Mouse (Mus musculus) cortical plate, adult 2 months (tissue): ENCODE measurements around the gene Efl1. TPM values are rescaled to one million over a fixed set of nuclear protein-coding genes. Genes with fewer than 3 reads are reported as not detected.
A peak's percentile ranks its signal among the peaks of the same experiment; 100 is the strongest.

ENCODE experiments used
- H3K27ac ChIP-seq: fragments of 200-500 bp; 2 replicates; pipeline ENCODE4 v1.5.1; 2012; ENCODE audit warnings: low read length, control low read depth, inconsistent platforms; ENCODE audit not compliant: insufficient read depth
- H3K4me1 ChIP-seq: fragments of 200-500 bp; 2 replicates; pipeline ENCODE4 v1.6.1; 2011; ENCODE audit warnings: low read length; ENCODE audit not compliant: control insufficient read depth, insufficient read depth
- H3K4me3 ChIP-seq: fragments of 200-500 bp; 2 replicates; pipeline ENCODE4 v1.5.1; 2011; ENCODE audit warnings: mild to moderate bottlenecking, low read length, control low read depth; ENCODE audit not compliant: insufficient read depth
- CTCF ChIP-seq: fragments of 200-500 bp; IDR thresholded peaks from 2 replicates; pipeline ENCODE4 v1.5.1; 2011; ENCODE audit warnings: mild to moderate bottlenecking, control low read depth, low read length; ENCODE audit not compliant: insufficient read depth; ENCODE audit errors: extremely low read depth
- POLR2A ChIP-seq: fragments of 200-500 bp; IDR thresholded peaks from 2 replicates; pipeline ENCODE4 v1.6.1; 2011; ENCODE audit warnings: mild to moderate bottlenecking, low read length, control low read depth; ENCODE audit not compliant: insufficient read depth; ENCODE audit errors: extremely low read depth
- polyA plus RNA-seq: library from polyadenylated mRNA; depleted of rRNA; stranded (reverse); fragments of >200 nt; gene quantifications from 2 replicates; pipeline ENCODE4 v1.2.3, GENCODE M21; 2012

The Efl1 gene
- polyA plus RNA-seq, 1 experiment = 7.9 TPM

DNA sequence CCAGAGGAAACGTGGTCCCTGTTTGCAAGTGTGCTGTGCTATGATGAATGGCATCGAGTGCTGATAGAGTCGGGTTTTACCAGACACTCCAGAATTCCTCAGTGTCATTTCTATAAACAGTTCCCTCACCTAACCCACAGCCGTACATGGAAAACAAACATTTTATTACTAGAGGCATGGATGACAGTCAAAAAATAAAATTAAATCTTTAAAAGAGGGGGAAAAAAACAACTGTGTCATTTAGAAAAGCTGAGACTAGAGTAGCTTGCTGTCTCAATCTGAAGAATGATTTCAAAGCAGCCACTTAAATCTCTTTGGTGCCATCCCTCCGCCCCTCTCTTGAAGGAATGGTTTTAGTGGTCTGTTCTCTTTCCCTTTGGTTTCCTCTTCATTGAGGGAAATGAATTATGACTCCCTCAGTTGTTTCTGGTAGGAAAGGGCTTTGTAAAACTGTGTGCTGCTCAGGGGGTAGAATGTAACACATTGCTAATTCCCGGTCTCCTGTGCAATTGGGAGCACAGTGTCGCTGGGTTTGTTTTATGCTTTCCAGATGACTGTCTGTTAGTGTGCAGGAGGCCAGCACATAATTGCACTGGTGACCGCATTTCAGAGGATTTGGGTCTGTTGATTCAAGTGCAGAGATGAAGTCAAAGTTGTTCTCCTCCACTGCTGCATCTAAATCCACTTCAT is 67.6 kb downstream of the Efl1 start:
- no peaks in the 10 kb centered on the region for H3K4me1 ChIP-seq
- H3K4me3 ChIP-seq = no peak overlapping the region
- no peak for TF ChIP-seq POLR2A
- no peak for TF ChIP-seq CTCF
- H3K27ac ChIP-seq = no peak overlapping the region

- no peak overlapping the region for H3K4me3 ChIP-seq
- no peak for TF ChIP-seq POLR2A
- TF ChIP-seq CTCF = peak; percentile 22; the same call in 1 of the 2 replicates
- no peak overlapping the region for H3K27ac ChIP-seq
These were observed 70.9 kb downstream of the Efl1 start for GRCm38 (mm10) chr7:82719285-82719684.

DNA sequence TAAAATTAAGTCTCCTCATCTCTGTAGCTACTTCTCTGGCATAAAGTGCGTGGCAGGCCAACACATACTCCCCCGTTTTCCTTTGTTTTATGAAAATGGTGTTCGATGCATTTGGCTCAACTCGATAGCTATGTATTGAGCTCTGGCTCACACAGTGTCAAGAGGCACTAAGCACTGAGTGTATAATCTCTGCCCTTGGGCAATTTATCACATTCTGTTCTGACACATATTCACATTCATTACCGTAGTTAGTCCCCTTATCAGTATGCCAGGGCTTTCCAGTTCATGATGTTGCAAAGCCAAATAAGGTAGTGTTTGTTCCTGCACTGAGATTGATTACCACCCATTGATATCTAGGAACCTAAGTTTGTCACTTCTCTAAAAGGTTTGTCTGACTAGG is 71.3 kb downstream of the Efl1 start:
- no peak overlapping the region for H3K4me3 ChIP-seq
- TF ChIP-seq POLR2A (no peak), CTCF (no peak)
- peaks cover 2% of the 10 kb centered on the region for H3K4me1 ChIP-seq
- H3K27ac ChIP-seq = no peak overlapping the region

More at GRCm38 (mm10) chr7:82719285-82719684, 70.9 kb downstream of the Efl1 start:
- H3K4me1 ChIP-seq = peaks cover 2% of the 10 kb centered on the region

DNA sequence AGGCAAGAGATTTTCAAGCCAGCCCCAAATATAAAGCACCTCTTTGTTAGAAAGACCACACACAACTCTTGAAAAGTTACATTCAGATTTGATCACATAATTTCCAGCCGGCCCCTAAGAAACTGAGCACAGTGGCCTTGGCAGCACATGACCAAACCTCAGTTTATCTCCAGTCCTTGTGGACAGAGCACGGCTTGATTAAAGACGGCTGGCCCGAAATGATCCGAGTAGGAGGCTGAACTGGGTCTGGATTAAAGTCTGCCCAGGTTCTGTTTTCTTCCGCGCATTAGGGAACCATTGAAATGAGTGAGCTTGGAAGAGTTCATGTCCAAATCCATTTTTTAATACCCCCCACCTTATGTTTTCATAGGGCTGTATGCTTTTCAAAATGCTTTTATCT is 72.1 kb downstream of the Efl1 start:
- Histone ChIP-seq H3K27ac (no peak overlapping the region), H3K4me1 (peaks cover 2% of the 10 kb centered on the region), H3K4me3 (no peak overlapping the region)
- TF ChIP-seq CTCF = no peak
- no peak for TF ChIP-seq POLR2A

DNA sequence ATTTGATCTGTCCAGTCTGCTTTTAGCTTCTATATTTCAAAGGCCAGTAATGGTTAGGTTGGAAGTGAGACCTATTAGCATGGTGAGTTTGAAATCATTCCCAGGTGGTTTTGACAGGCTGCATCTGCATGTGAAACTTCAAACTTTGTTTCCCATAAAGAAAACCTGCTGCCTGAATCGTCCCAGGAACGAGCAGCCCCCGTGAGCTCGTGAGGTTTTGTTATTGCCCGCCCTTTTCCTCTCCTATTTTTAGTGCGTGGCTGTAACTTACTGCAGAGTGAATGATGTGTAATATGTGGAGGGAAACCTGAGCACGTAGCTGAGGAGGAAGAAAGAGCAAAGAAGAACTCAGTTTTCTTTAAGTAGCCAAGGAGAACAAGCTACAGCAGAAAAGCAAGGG is 72.5 kb downstream of the Efl1 start:
- Histone ChIP-seq H3K27ac (no peak overlapping the region), H3K4me3 (no peak overlapping the region), H3K4me1 (peaks cover 2% of the 10 kb centered on the region)
- no peak for TF ChIP-seq POLR2A
- TF ChIP-seq CTCF = no peak

DNA sequence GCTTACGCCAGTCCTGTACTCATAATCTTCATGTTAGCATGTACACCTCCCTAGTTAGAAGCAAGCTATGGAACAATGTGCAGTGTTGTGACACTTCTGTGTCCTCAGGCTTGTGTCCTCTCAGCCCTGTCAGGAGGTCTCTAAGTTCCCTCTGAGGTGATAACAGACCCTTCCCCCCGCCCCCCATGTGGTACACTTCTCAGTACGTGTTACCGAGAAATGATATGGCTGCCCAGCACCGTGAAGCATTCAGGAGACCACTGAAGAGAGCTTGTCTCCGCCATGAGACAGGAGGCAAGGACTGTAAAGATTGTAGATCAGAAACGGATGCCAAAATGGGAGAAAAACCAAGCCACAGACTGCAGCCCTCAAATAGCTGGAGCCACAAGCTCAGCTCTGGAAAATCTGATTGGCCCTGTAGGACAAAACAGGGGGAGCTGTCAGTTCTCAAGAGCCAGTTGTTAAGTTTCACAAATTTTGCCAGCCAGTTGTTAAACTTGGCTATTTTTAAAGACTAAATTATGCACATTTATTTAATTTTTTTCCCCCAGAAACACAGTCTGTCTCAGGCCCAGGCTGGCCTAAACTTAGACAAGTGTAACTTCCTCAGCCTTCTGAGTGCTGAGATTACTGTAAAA is 74.2 kb downstream of the Efl1 start:
- Histone ChIP-seq H3K4me3 (no peak overlapping the region), H3K27ac (no peak overlapping the region), H3K4me1 (peaks cover 2% of the 10 kb centered on the region)
- TF ChIP-seq CTCF (no peak), POLR2A (no peak)

DNA sequence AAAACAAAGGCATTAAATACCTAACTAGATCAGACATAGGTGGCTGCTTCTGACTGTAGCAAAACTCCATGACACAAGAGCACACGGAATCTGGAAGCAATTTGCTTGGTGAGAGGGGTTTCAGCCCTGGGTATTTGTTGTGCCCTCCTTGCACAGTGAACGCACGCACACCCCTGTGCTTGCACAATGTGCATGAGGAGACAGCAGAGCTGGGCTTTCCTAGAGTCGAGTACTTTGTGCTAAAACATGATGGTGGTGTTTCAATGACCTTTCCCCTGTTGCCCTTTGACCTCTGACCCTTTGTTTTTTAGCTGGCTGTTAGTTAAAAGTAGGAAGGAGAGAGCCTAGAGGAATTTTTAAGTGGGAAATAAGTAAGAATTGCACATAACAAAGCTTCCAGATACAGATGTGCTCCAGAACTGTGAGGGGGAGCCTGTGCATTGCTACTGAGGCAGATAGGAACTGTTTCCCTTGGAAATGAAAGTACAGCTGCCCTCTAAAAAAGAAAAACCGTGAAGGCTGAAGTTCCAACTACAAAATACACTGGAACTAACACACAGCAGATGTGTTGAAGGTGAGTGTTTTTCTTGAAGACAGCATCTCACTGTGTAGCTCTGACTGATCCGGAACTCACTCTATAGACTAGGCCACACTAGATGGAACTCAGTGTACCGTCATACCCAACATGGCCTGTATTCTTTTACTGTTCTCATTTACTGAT is 74.9 kb downstream of the Efl1 start:
- Histone ChIP-seq H3K27ac (no peak overlapping the region), H3K4me1 (peaks cover 2% of the 10 kb centered on the region), H3K4me3 (no peak overlapping the region)
- TF ChIP-seq POLR2A (no peak), CTCF (no peak)

DNA sequence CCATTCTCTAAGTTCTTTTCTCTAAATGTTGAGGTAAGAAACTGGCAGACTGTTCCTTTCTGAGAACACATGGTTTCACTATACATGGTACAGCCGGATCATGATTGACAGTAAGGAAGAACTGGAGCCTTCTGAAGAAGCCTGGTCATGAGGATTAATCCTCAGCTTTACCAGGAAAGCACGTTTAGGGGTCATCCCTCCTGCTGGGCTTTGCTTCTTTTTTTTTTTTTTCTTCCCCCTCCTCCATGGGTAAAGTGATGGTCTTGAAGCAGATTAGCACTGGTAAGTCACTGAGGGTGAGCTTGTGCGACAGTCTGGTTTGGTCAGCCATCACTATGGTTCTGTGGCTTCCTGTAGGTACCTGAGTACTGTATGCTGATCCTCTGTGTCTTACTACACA is 76.1 kb downstream of the Efl1 start:
- TF ChIP-seq CTCF = no peak
- no peak for TF ChIP-seq POLR2A
- Histone ChIP-seq H3K27ac (no peak overlapping the region), H3K4me3 (no peak overlapping the region), H3K4me1 (peaks cover 2% of the 10 kb centered on the region)

- TF ChIP-seq CTCF (no peak), POLR2A (no peak)
- no peak overlapping the region for H3K27ac ChIP-seq
- H3K4me1 ChIP-seq = peaks cover 2% of the 10 kb centered on the region
- H3K4me3 ChIP-seq = no peak overlapping the region
These were observed 76.7 kb downstream of the Efl1 start for GRCm38 (mm10) chr7:82725006-82725636.
